Mouse (Mus musculus) lung, embryonic 14.5 days (tissue): ENCODE measurements at regions not wholly inside any gene's neighbourhood (a gene's known extent, or its start where the extent isn't known, plus 50 kb on each side); places are given as distances from the start of the nearest gene placed in this dataset.

Experiments
- ATAC-seq: fragments of 200-750 bp; cut with Nextera tagmentation; 2 replicates; pipeline ENCODE4 v1.8.0; 2017; ENCODE audit warnings: mild to moderate bottlenecking, moderate TSS enrichment, moderate library complexity; ENCODE audit not compliant: insufficient read depth
- DNase-seq: peaks from one replicate; pipeline ENCODE4 v3.0.0-alpha.2; 2015
- H3K27ac ChIP-seq: fragments of 300-500 bp; sonication (generic); 2 replicates; pipeline ENCODE4 v1.5.1; 2014; ENCODE audit warnings: low read depth, mild to moderate bottlenecking, moderate library complexity
- H3K27me3 ChIP-seq: fragments of 300-500 bp; sonication (generic); 2 replicates; pipeline ENCODE4 v1.6.1; 2014; ENCODE audit warnings: low read length, control low read depth; ENCODE audit not compliant: insufficient read depth
- H3K36me3 ChIP-seq: fragments of 300-500 bp; sonication (generic); 2 replicates; pipeline ENCODE4 v1.6.1; 2014; ENCODE audit warnings: control low read depth; ENCODE audit not compliant: insufficient read depth
- H3K4me1 ChIP-seq: fragments of 300-500 bp; sonication (generic); 2 replicates; pipeline ENCODE4 v1.6.1; 2014; ENCODE audit warnings: antibody characterized with exemption, control low read depth; ENCODE audit not compliant: insufficient read depth
- H3K4me2 ChIP-seq: fragments of 300-500 bp; sonication (generic); 2 replicates; pipeline ENCODE4 v1.6.1; 2014; ENCODE audit warnings: mild to moderate bottlenecking
- H3K4me3 ChIP-seq: fragments of 300-500 bp; sonication (generic); 2 replicates; pipeline ENCODE4 v1.5.1; 2014; ENCODE audit warnings: low read depth, low read length
- H3K9ac ChIP-seq: fragments of 300-500 bp; sonication (generic); 2 replicates; pipeline ENCODE4 v1.6.1; 2014
- H3K9me3 ChIP-seq: fragments of 300-500 bp; sonication (generic); 2 replicates; pipeline ENCODE4 v1.6.1; 2016; ENCODE audit warnings: low read depth, low read length, control low read depth
- CTCF ChIP-seq: IDR thresholded peaks from 2 replicates; pipeline ENCODE4 v1.5.1; 2016; ENCODE audit warnings: antibody characterized with exemption, low read depth
- WGBS: fragments of 180-500 bp; shearing (Covaris S2); extraction: QIAGEN DNeasy Blood & Tissue Kit; methylation state at CpG from one replicate; pipeline ENCODE4 v1.1.7; 2014; 5-methylcytosine and 5-hydroxymethylcytosine counted together

GRCm38 (mm10) chr8:101697948-101698347, 1087.5 kb downstream of the Cdh11 start:
- ATAC-seq = no peak
- TF ChIP-seq CTCF = no peak
- Histone ChIP-seq H3K27ac (no peak overlapping the region), H3K27me3 (no peaks in the 10 kb centered on the region), H3K9me3 (no peaks in the 10 kb centered on the region), H3K4me1 (no peaks in the 10 kb centered on the region), H3K4me2 (no peak overlapping the region), H3K4me3 (no peak overlapping the region), H3K9ac (no peak overlapping the region), H3K36me3 (no peaks in the 10 kb centered on the region)
- 43% methylated on average over 1 of the region's 1 CpGs for WGBS
- DNase-seq = no peak

GRCm38 (mm10) chr8:101690901-101691300, 1094.5 kb downstream of the Cdh11 start:
- H3K4me2 ChIP-seq = no peak overlapping the region
- no peaks in the 10 kb centered on the region for H3K4me1 ChIP-seq
- H3K27ac ChIP-seq = no peak overlapping the region
- 87% methylated on average over 1 of the region's 1 CpGs for WGBS
- no peaks in the 10 kb centered on the region for H3K36me3 ChIP-seq
- TF ChIP-seq CTCF = no peak
- no peaks in the 10 kb centered on the region for H3K9me3 ChIP-seq
- no peak overlapping the region for H3K9ac ChIP-seq
- DNase-seq (no peak), ATAC-seq (no peak)
- no peak overlapping the region for H3K4me3 ChIP-seq
- no peaks in the 10 kb centered on the region for H3K27me3 ChIP-seq

- WGBS = 54% methylated on average over 2 of the region's 2 CpGs
- Histone ChIP-seq H3K9me3 (no peaks in the 10 kb centered on the region), H3K4me1 (no peaks in the 10 kb centered on the region), H3K27ac (no peak overlapping the region), H3K9ac (no peak overlapping the region), H3K4me3 (no peak overlapping the region), H3K36me3 (no peaks in the 10 kb centered on the region), H3K27me3 (no peaks in the 10 kb centered on the region), H3K4me2 (no peak overlapping the region)
- TF ChIP-seq CTCF = no peak
- ATAC-seq = no peak
- DNase-seq = no peak
These were observed 1116.5 kb downstream of the Cdh11 start for GRCm38 (mm10) chr8:101668921-101669320.

- no peaks in the 10 kb centered on the region for H3K4me1 ChIP-seq
- H3K27ac ChIP-seq = no peak overlapping the region
- H3K27me3 ChIP-seq = no peaks in the 10 kb centered on the region
- H3K9ac ChIP-seq = no peak overlapping the region
- ATAC-seq = no peak
- no peaks in the 10 kb centered on the region for H3K36me3 ChIP-seq
- WGBS = 63% methylated on average over 2 of the region's 2 CpGs
- H3K4me3 ChIP-seq = no peak overlapping the region
- no peak overlapping the region for H3K4me2 ChIP-seq
- TF ChIP-seq CTCF = no peak
- no peak for DNase-seq
- no peaks in the 10 kb centered on the region for H3K9me3 ChIP-seq
These were observed 1122.6 kb downstream of the Cdh11 start for GRCm38 (mm10) chr8:101662874-101663273.

- TF ChIP-seq CTCF = no peak
- Histone ChIP-seq H3K9ac (no peak overlapping the region), H3K4me3 (no peak overlapping the region), H3K27ac (no peak overlapping the region), H3K4me1 (no peaks in the 10 kb centered on the region), H3K4me2 (no peak overlapping the region), H3K36me3 (no peaks in the 10 kb centered on the region), H3K27me3 (no peaks in the 10 kb centered on the region), H3K9me3 (no peaks in the 10 kb centered on the region)
- 58% methylated on average over 2 of the region's 2 CpGs for WGBS
- ATAC-seq (no peak), DNase-seq (no peak)
These were observed 1130.2 kb downstream of the Cdh11 start for GRCm38 (mm10) chr8:101655292-101655691.

- WGBS = 20% methylated on average over 1 of the region's 1 CpGs
- no peak for ATAC-seq
These were observed 1156.6 kb downstream of the Cdh11 start for GRCm38 (mm10) chr8:101628816-101629215.

GRCm38 (mm10) chr8:101621941-101622340, 1163.5 kb downstream of the Cdh11 start:
- H3K27ac ChIP-seq = no peak overlapping the region
- no peaks in the 10 kb centered on the region for H3K27me3 ChIP-seq
- no peak overlapping the region for H3K4me3 ChIP-seq
- 70% methylated on average over 1 of the region's 1 CpGs for WGBS
- no peaks in the 10 kb centered on the region for H3K36me3 ChIP-seq
- ATAC-seq (no peak), DNase-seq (no peak)
- no peak for TF ChIP-seq CTCF
- H3K9me3 ChIP-seq = no peaks in the 10 kb centered on the region
- H3K4me2 ChIP-seq = no peak overlapping the region
- no peak overlapping the region for H3K9ac ChIP-seq
- no peaks in the 10 kb centered on the region for H3K4me1 ChIP-seq

More at GRCm38 (mm10) chr8:101628816-101629215, 1156.6 kb downstream of the Cdh11 start:
- H3K9me3 ChIP-seq = no peaks in the 10 kb centered on the region
- H3K27me3 ChIP-seq = no peaks in the 10 kb centered on the region
- no peak overlapping the region for H3K27ac ChIP-seq
- DNase-seq = peak; percentile 67
- H3K4me3 ChIP-seq = no peak overlapping the region
- TF ChIP-seq CTCF = peak; percentile 60
- H3K4me1 ChIP-seq = no peaks in the 10 kb centered on the region
- H3K9ac ChIP-seq = no peak overlapping the region
- H3K36me3 ChIP-seq = no peaks in the 10 kb centered on the region
- no peak overlapping the region for H3K4me2 ChIP-seq

- Histone ChIP-seq H3K9me3 (no peaks in the 10 kb centered on the region), H3K4me2 (no peak overlapping the region), H3K4me1 (no peaks in the 10 kb centered on the region), H3K9ac (no peak overlapping the region), H3K27me3 (no peaks in the 10 kb centered on the region), H3K36me3 (no peaks in the 10 kb centered on the region), H3K4me3 (no peak overlapping the region), H3K27ac (no peak overlapping the region)
- no peak for TF ChIP-seq CTCF
- ATAC-seq (no peak), DNase-seq (no peak)
These were observed 1194.3 kb downstream of the Cdh11 start for GRCm38 (mm10) chr8:101591115-101591514.
